Mouse (Mus musculus): ENCODE data around the gene Kcnc1.

The Kcnc1 gene

GRCm38 (mm10) chr7:46409204-46409789, 13.0 kb downstream of the Kcnc1 start:
- H3K36me3 ChIP-seq (ENCODE audit: insufficient read depth, low read length): no peaks in the 10 kb centered on the region
- no peak overlapping the region for H3K4me3 ChIP-seq (replicated peaks; ENCODE audit: low read length)
- peaks cover 21% of the 10 kb centered on the region for H3K27me3 ChIP-seq (ENCODE audit: insufficient read depth, low read length)
- no peaks in the 10 kb centered on the region; the same call in 1 of the 2 replicates for H3K4me1 ChIP-seq (replicated peaks; ENCODE audit: low read depth, low read length)
- TF ChIP-seq POU5F1 (IDR thresholded peaks at IDR 0.05; ENCODE audit: borderline replicate concordance, low read length) (no peak), CTCF (conservative IDR thresholded peaks at IDR 0.05; ENCODE audit: low read length) (no peak), NANOG (IDR thresholded peaks at IDR 0.05; ENCODE audit: borderline replicate concordance, low read length) (no peak)
- H3K9me3 ChIP-seq (ENCODE audit: low read length): no peaks in the 10 kb centered on the region

- Histone ChIP-seq H3K36me3 (ENCODE audit: insufficient read depth, low read length) (no peaks in the 10 kb centered on the region), H3K27me3 (ENCODE audit: insufficient read depth, low read length) (peaks cover 25% of the 10 kb centered on the region), H3K4me3 (replicated peaks; ENCODE audit: low read length) (no peak overlapping the region), H3K9me3 (ENCODE audit: low read length) (no peaks in the 10 kb centered on the region), H3K4me1 (replicated peaks; ENCODE audit: low read depth, low read length) (no peaks in the 10 kb centered on the region)
- TF ChIP-seq POU5F1 (IDR thresholded peaks at IDR 0.05; ENCODE audit: borderline replicate concordance, low read length) (no peak), NANOG (IDR thresholded peaks at IDR 0.05; ENCODE audit: borderline replicate concordance, low read length) (no peak), CTCF (conservative IDR thresholded peaks at IDR 0.05; ENCODE audit: low read length) (no peak)
Measured at GRCm38 (mm10) chr7:46410727-46411126, 14.4 kb downstream of the Kcnc1 start.

GRCm38 (mm10) chr7:46412823-46413222, 16.5 kb downstream of the Kcnc1 start:
- H3K36me3 ChIP-seq (ENCODE audit: insufficient read depth, low read length): no peaks in the 10 kb centered on the region
- TF ChIP-seq POU5F1 (IDR thresholded peaks at IDR 0.05; ENCODE audit: borderline replicate concordance, low read length) (no peak), NANOG (IDR thresholded peaks at IDR 0.05; ENCODE audit: borderline replicate concordance, low read length) (no peak), CTCF (conservative IDR thresholded peaks at IDR 0.05; ENCODE audit: low read length) (no peak)
- H3K27me3 ChIP-seq (ENCODE audit: insufficient read depth, low read length): peaks cover 15% of the 10 kb centered on the region
- H3K9me3 ChIP-seq (ENCODE audit: low read length): no peaks in the 10 kb centered on the region
- no peaks in the 10 kb centered on the region for H3K4me1 ChIP-seq (replicated peaks; ENCODE audit: low read depth, low read length)
- no peak overlapping the region for H3K4me3 ChIP-seq (replicated peaks; ENCODE audit: low read length)

GRCm38 (mm10) chr7:46413959-46414725, 17.8 kb downstream of the Kcnc1 start:
- Histone ChIP-seq H3K27me3 (ENCODE audit: insufficient read depth, low read length) (peaks cover 15% of the 10 kb centered on the region), H3K4me1 (replicated peaks; ENCODE audit: low read depth, low read length) (no peaks in the 10 kb centered on the region), H3K36me3 (ENCODE audit: insufficient read depth, low read length) (no peaks in the 10 kb centered on the region), H3K4me3 (replicated peaks; ENCODE audit: low read length) (no peak overlapping the region), H3K9me3 (ENCODE audit: low read length) (no peaks in the 10 kb centered on the region)
- TF ChIP-seq NANOG (IDR thresholded peaks at IDR 0.05; ENCODE audit: borderline replicate concordance, low read length) (no peak), POU5F1 (IDR thresholded peaks at IDR 0.05; ENCODE audit: borderline replicate concordance, low read length) (no peak), CTCF (conservative IDR thresholded peaks at IDR 0.05; ENCODE audit: low read length) (no peak)

GRCm38 (mm10) chr7:46415818-46416425, 19.6 kb downstream of the Kcnc1 start:
- Histone ChIP-seq H3K9me3 (ENCODE audit: low read length) (no peaks in the 10 kb centered on the region), H3K4me1 (replicated peaks; ENCODE audit: low read depth, low read length) (no peaks in the 10 kb centered on the region), H3K27me3 (ENCODE audit: insufficient read depth, low read length) (peaks cover 17% of the 10 kb centered on the region), H3K4me3 (replicated peaks; ENCODE audit: low read length) (no peak overlapping the region), H3K36me3 (ENCODE audit: insufficient read depth, low read length) (no peaks in the 10 kb centered on the region)
- TF ChIP-seq NANOG (IDR thresholded peaks at IDR 0.05; ENCODE audit: borderline replicate concordance, low read length) (no peak), CTCF (conservative IDR thresholded peaks at IDR 0.05; ENCODE audit: low read length) (no peak), POU5F1 (IDR thresholded peaks at IDR 0.05; ENCODE audit: borderline replicate concordance, low read length) (no peak)

- Histone ChIP-seq H3K9me3 (ENCODE audit: low read length) (no peaks in the 10 kb centered on the region), H3K27me3 (ENCODE audit: insufficient read depth, low read length) (peaks cover 20% of the 10 kb centered on the region), H3K4me3 (replicated peaks; ENCODE audit: low read length) (no peak overlapping the region), H3K36me3 (ENCODE audit: insufficient read depth, low read length) (no peaks in the 10 kb centered on the region), H3K4me1 (replicated peaks; ENCODE audit: low read depth, low read length) (no peaks in the 10 kb centered on the region)
- TF ChIP-seq NANOG (IDR thresholded peaks at IDR 0.05; ENCODE audit: borderline replicate concordance, low read length): no peak
- TF ChIP-seq POU5F1 (IDR thresholded peaks at IDR 0.05; ENCODE audit: borderline replicate concordance, low read length): no peak
- no peak for TF ChIP-seq CTCF (conservative IDR thresholded peaks at IDR 0.05; ENCODE audit: low read length)
Measured at GRCm38 (mm10) chr7:46417467-46417866, 21.2 kb downstream of the Kcnc1 start.

GRCm38 (mm10) chr7:46418102-46418622, 21.9 kb downstream of the Kcnc1 start:
- no peak overlapping the region for H3K4me3 ChIP-seq (replicated peaks; ENCODE audit: low read length)
- no peaks in the 10 kb centered on the region for H3K36me3 ChIP-seq (ENCODE audit: insufficient read depth, low read length)
- TF ChIP-seq POU5F1 (IDR thresholded peaks at IDR 0.05; ENCODE audit: borderline replicate concordance, low read length): no peak
- no peak for TF ChIP-seq CTCF (conservative IDR thresholded peaks at IDR 0.05; ENCODE audit: low read length)
- no peak for TF ChIP-seq NANOG (IDR thresholded peaks at IDR 0.05; ENCODE audit: borderline replicate concordance, low read length)

GRCm38 (mm10) chr7:46421535-46421934, 25.2 kb downstream of the Kcnc1 start:
- Histone ChIP-seq H3K36me3 (ENCODE audit: insufficient read depth, low read length) (no peaks in the 10 kb centered on the region), H3K9me3 (ENCODE audit: low read length) (no peaks in the 10 kb centered on the region), H3K4me1 (replicated peaks; ENCODE audit: low read depth, low read length) (no peaks in the 10 kb centered on the region), H3K4me3 (replicated peaks; ENCODE audit: low read length) (no peak overlapping the region), H3K27me3 (ENCODE audit: insufficient read depth, low read length) (peaks cover 33% of the 10 kb centered on the region)
- no peak for TF ChIP-seq NANOG (IDR thresholded peaks at IDR 0.05; ENCODE audit: borderline replicate concordance, low read length)
- TF ChIP-seq POU5F1 (IDR thresholded peaks at IDR 0.05; ENCODE audit: borderline replicate concordance, low read length): no peak
- no peak for TF ChIP-seq CTCF (conservative IDR thresholded peaks at IDR 0.05; ENCODE audit: low read length)

More at GRCm38 (mm10) chr7:46418102-46418622, 21.9 kb downstream of the Kcnc1 start:
- no peaks in the 10 kb centered on the region for H3K9me3 ChIP-seq (ENCODE audit: low read length)
- H3K4me1 ChIP-seq (replicated peaks; ENCODE audit: low read depth, low read length): no peaks in the 10 kb centered on the region
- H3K27me3 ChIP-seq (ENCODE audit: insufficient read depth, low read length): peaks cover 20% of the 10 kb centered on the region
